Mouse (Mus musculus): ENCODE data around the gene Stub1.

Stub1 gene

GRCm38 (mm10) chr17:25786781-25787504 lies 46.3 kb downstream of the Stub1 start:
- no peak for DNase-seq (ENCODE audit: low spot score)

GRCm38 (mm10) chr17:25786280-25786679 lies 46.9 kb downstream of the Stub1 start, which contains the start of gene Ccdc78:
Ccdc78 (plus strand) TSS chr17:25786580.
- DNase-seq (ENCODE audit: low spot score), result no peak

- peak; percentile 94 for DNase-seq (ENCODE audit: low spot score)
Measured at GRCm38 (mm10) chr17:25785281-25785745, 47.9 kb downstream of the Stub1 start, which contains the start of gene Haghl. Haghl (minus strand) TSS chr17:25785673.

- no peak for DNase-seq (ENCODE audit: low spot score)
Measured at GRCm38 (mm10) chr17:25783861-25784574, 49.2 kb downstream of the Stub1 start.

- DNase-seq (ENCODE audit: low spot score), result no peak
Measured at GRCm38 (mm10) chr17:25783086-25783485, 50.1 kb downstream of the Stub1 start.

- DNase-seq (ENCODE audit: low spot score), result no peak
Measured at GRCm38 (mm10) chr17:25781339-25781738, 51.9 kb downstream of the Stub1 start.

Data from ovary, postnatal 14 days (tissue).